Mouse (Mus musculus): ENCODE data around the gene Ppp3r1. TPM values are rescaled to one million over a fixed set of nuclear protein-coding genes. Genes with fewer than 3 reads are reported as not detected.
A peak's percentile ranks its signal among the peaks of the same experiment; 100 is the strongest.

Gene Ppp3r1
- polyA plus RNA-seq (2015; fragmentation: Nextera tagmentation; extraction: Ambion mirVana): 37.6 and 45.3 TPM in 2 replicates

- H3K4me3 ChIP-seq (replicated peaks): peak within 1 kb of the TSS; percentile 96
- ATAC-seq (ENCODE audit: low read depth): peak; percentile 97
- H3K27ac ChIP-seq: peak within 1 kb of the TSS; percentile 93
- peaks cover 40% of the 10 kb centered on the region for H3K4me1 ChIP-seq (replicated peaks)
- H3K9ac ChIP-seq: peak within 1 kb of the TSS; percentile 97
- H3K4me2 ChIP-seq: peak within 1 kb of the TSS; percentile 93
- no peaks in the 10 kb centered on the region for H3K27me3 ChIP-seq
- no peaks in the 10 kb centered on the region for H3K36me3 ChIP-seq
- DNase-seq: peak; percentile 94
- H3K9me3 ChIP-seq (replicated peaks): no peaks in the 10 kb centered on the region
- WGBS (ENCODE audit: insufficient replicate concordance): under 1% methylated on average over 86 of the region's 89 CpGs
Observed at GRCm38 (mm10) chr11:17158858-17159737, at the start of gene Ppp3r1. Gene Ppp3r1, plus strand, starts transcription at chr11:17159263.

- no peak overlapping the region for H3K4me3 ChIP-seq (replicated peaks)
- H3K4me1 ChIP-seq (replicated peaks): no peaks in the 10 kb centered on the region
- H3K27ac ChIP-seq: no peak overlapping the region
- DNase-seq (no peak), ATAC-seq (ENCODE audit: low read depth) (no peak)
- WGBS (ENCODE audit: insufficient replicate concordance): 52% methylated on average over 1 of the region's 1 CpGs
- H3K36me3 ChIP-seq: no peaks in the 10 kb centered on the region
- H3K9me3 ChIP-seq (replicated peaks): no peaks in the 10 kb centered on the region
- H3K4me2 ChIP-seq: no peak overlapping the region
- H3K27me3 ChIP-seq: no peaks in the 10 kb centered on the region
- H3K9ac ChIP-seq: no peak overlapping the region
Observed at GRCm38 (mm10) chr11:17112419-17113090, 46.5 kb upstream of the Ppp3r1 start.

- H3K4me2 ChIP-seq: no peak overlapping the region
- H3K9ac ChIP-seq: no peak overlapping the region
- no peaks in the 10 kb centered on the region for H3K36me3 ChIP-seq
- ATAC-seq (ENCODE audit: low read depth) (no peak), DNase-seq (no peak)
- 47% methylated on average over 2 of the region's 2 CpGs for WGBS (ENCODE audit: insufficient replicate concordance)
- H3K4me1 ChIP-seq (replicated peaks): no peaks in the 10 kb centered on the region
- H3K9me3 ChIP-seq (replicated peaks): no peaks in the 10 kb centered on the region
- no peak overlapping the region for H3K4me3 ChIP-seq (replicated peaks)
- H3K27ac ChIP-seq: no peak overlapping the region
- H3K27me3 ChIP-seq: no peaks in the 10 kb centered on the region
Observed at GRCm38 (mm10) chr11:17126418-17126817, 32.6 kb upstream of the Ppp3r1 start.

GRCm38 (mm10) chr11:17135638-17136037, 23.4 kb upstream of the Ppp3r1 start:
- Histone ChIP-seq H3K27me3 (no peaks in the 10 kb centered on the region), H3K4me2 (no peak overlapping the region), H3K4me1 (replicated peaks) (no peaks in the 10 kb centered on the region), H3K27ac (no peak overlapping the region), H3K9ac (no peak overlapping the region), H3K4me3 (replicated peaks) (no peak overlapping the region), H3K36me3 (no peaks in the 10 kb centered on the region), H3K9me3 (replicated peaks) (no peaks in the 10 kb centered on the region)
- DNase-seq (no peak), ATAC-seq (ENCODE audit: low read depth) (no peak)
- WGBS (ENCODE audit: insufficient replicate concordance): 49% methylated on average over 6 of the region's 6 CpGs

- Histone ChIP-seq H3K9ac (no peak overlapping the region), H3K27ac (no peak overlapping the region), H3K9me3 (replicated peaks) (no peaks in the 10 kb centered on the region), H3K4me3 (replicated peaks) (no peak overlapping the region), H3K27me3 (no peaks in the 10 kb centered on the region), H3K4me2 (no peak overlapping the region), H3K36me3 (no peaks in the 10 kb centered on the region), H3K4me1 (replicated peaks) (no peaks in the 10 kb centered on the region)
- ATAC-seq (ENCODE audit: low read depth) (no peak), DNase-seq (no peak)
- WGBS (ENCODE audit: insufficient replicate concordance): 50% methylated on average over 6 of the region's 6 CpGs
Observed at GRCm38 (mm10) chr11:17138306-17139033, 20.6 kb upstream of the Ppp3r1 start.

- H3K4me2 ChIP-seq: peak overlapping the region; percentile 93
- DNase-seq (peak; percentile 30), ATAC-seq (ENCODE audit: low read depth) (peak; percentile 25)
- peak overlapping the region; percentile 97 for H3K9ac ChIP-seq
- no peaks in the 10 kb centered on the region for H3K36me3 ChIP-seq
- H3K27me3 ChIP-seq: no peaks in the 10 kb centered on the region
- H3K27ac ChIP-seq: peak overlapping the region; percentile 93
- peak overlapping the region; percentile 96 for H3K4me3 ChIP-seq (replicated peaks)
- H3K9me3 ChIP-seq (replicated peaks): no peaks in the 10 kb centered on the region
- WGBS (ENCODE audit: insufficient replicate concordance): under 1% methylated on average over 46 of the region's 46 CpGs
- peaks cover 44% of the 10 kb centered on the region for H3K4me1 ChIP-seq (replicated peaks)
Observed at GRCm38 (mm10) chr11:17159738-17160241, 727 bp downstream of the Ppp3r1 start.

- under 1% methylated on average over 12 of the region's 12 CpGs for WGBS (ENCODE audit: insufficient replicate concordance)
- peak; percentile 40 for DNase-seq
- peak overlapping the region; percentile 93 for H3K27ac ChIP-seq
- ATAC-seq (ENCODE audit: low read depth): no peak
- H3K4me1 ChIP-seq (replicated peaks): peaks cover 48% of the 10 kb centered on the region
- H3K4me3 ChIP-seq (replicated peaks): peak overlapping the region; percentile 96
- peak overlapping the region; percentile 93 for H3K4me2 ChIP-seq
- H3K27me3 ChIP-seq: no peaks in the 10 kb centered on the region
- peak overlapping the region; percentile 97 for H3K9ac ChIP-seq
- H3K9me3 ChIP-seq (replicated peaks): no peaks in the 10 kb centered on the region
- no peaks in the 10 kb centered on the region for H3K36me3 ChIP-seq
Observed at GRCm38 (mm10) chr11:17160242-17160641, 1.2 kb downstream of the Ppp3r1 start.

- Histone ChIP-seq H3K4me3 (replicated peaks) (no peak overlapping the region), H3K9ac (no peak overlapping the region), H3K4me2 (no peak overlapping the region), H3K27me3 (no peaks in the 10 kb centered on the region), H3K9me3 (replicated peaks) (no peaks in the 10 kb centered on the region), H3K4me1 (replicated peaks) (peaks cover 73% of the 10 kb centered on the region), H3K27ac (no peak overlapping the region), H3K36me3 (no peaks in the 10 kb centered on the region)
- ATAC-seq (ENCODE audit: low read depth) (no peak), DNase-seq (no peak)
- 79% methylated on average over 1 of the region's 1 CpGs for WGBS (ENCODE audit: insufficient replicate concordance)
Observed at GRCm38 (mm10) chr11:17163956-17164355, 4.9 kb downstream of the Ppp3r1 start.

- Histone ChIP-seq H3K4me2 (no peak overlapping the region), H3K9me3 (replicated peaks) (no peaks in the 10 kb centered on the region), H3K36me3 (no peaks in the 10 kb centered on the region), H3K4me3 (replicated peaks) (no peak overlapping the region), H3K9ac (no peak overlapping the region), H3K27me3 (no peaks in the 10 kb centered on the region), H3K4me1 (replicated peaks) (peaks cover 80% of the 10 kb centered on the region), H3K27ac (no peak overlapping the region)
- WGBS (ENCODE audit: insufficient replicate concordance): 71% methylated on average over 7 of the region's 7 CpGs
- DNase-seq (no peak), ATAC-seq (ENCODE audit: low read depth) (no peak)
Observed at GRCm38 (mm10) chr11:17166627-17167026, 7.6 kb downstream of the Ppp3r1 start.

GRCm38 (mm10) chr11:17169262-17169661, 10.2 kb downstream of the Ppp3r1 start:
- H3K36me3 ChIP-seq: peaks cover 7% of the 10 kb centered on the region; the same call in 1 of the 2 replicates
- 73% methylated on average over 2 of the region's 2 CpGs for WGBS (ENCODE audit: insufficient replicate concordance)
- no peak for ATAC-seq (ENCODE audit: low read depth)

More at GRCm38 (mm10) chr11:17169262-17169661, 10.2 kb downstream of the Ppp3r1 start:
- Histone ChIP-seq H3K4me2 (no peak overlapping the region), H3K9ac (no peak overlapping the region), H3K4me1 (replicated peaks) (peaks cover 61% of the 10 kb centered on the region), H3K9me3 (replicated peaks) (no peaks in the 10 kb centered on the region), H3K4me3 (replicated peaks) (no peak overlapping the region), H3K27ac (0 out of 2 replicates have a peak overlapping the region, but pooled peaks have one; percentile 24), H3K27me3 (no peaks in the 10 kb centered on the region)
- DNase-seq: no peak

Measured in liver, embryonic 13.5 days (tissue).